Mouse (Mus musculus): ENCODE data around the gene Plekhs1.

- TF ChIP-seq CTCF (IDR thresholded peaks at IDR 0.05; ENCODE audit: low read depth, low read length) (no peak), POLR2AphosphoS5 (IDR thresholded peaks at IDR 0.05; ENCODE audit: insufficient replicate concordance, low read depth, low read length) (no peak), TAL1 (conservative IDR thresholded peaks at IDR 0.05; ENCODE audit: low read depth, low read length) (no peak), GATA2 (IDR thresholded peaks at IDR 0.05; ENCODE audit: borderline replicate concordance, low read depth, low read length) (no peak), GATA1 (IDR thresholded peaks at IDR 0.05; ENCODE audit: borderline replicate concordance, low read length) (no peak)
Observed at GRCm38 (mm10) chr19:56486926-56487325, 25.5 kb downstream of the Plekhs1 start.
